Mouse (Mus musculus) liver, embryonic 14.5 days (tissue): ENCODE data around the gene Ambra1.

ENCODE experiments used
- CTCF ChIP-seq: IDR thresholded peaks from 2 replicates; pipeline ENCODE4 v1.5.1; 2016; ENCODE audit warnings: antibody characterized with exemption, low read depth, control low read depth
- EP300 ChIP-seq: IDR thresholded peaks from 2 replicates; pipeline ENCODE4 v1.6.1; 2016; ENCODE audit warnings: antibody characterized with exemption, low read depth

GRCm38 (mm10) chr2:91832227-91832626 lies 102.3 kb downstream of the Ambra1 start:
- TF ChIP-seq CTCF, result no peak
- no peak for TF ChIP-seq EP300
